Mouse (Mus musculus): ENCODE measurements around the gene Slc1a3. TPM values are rescaled to one million over a fixed set of nuclear protein-coding genes. Genes with fewer than 3 reads are reported as not detected.

Slc1a3 gene
- polyA plus RNA-seq, 1 experiment: 101 TPM

GRCm38 (mm10) chr15:8655251-8655650 is 55.3 kb downstream of the Slc1a3 start:
- TF ChIP-seq CTCF (IDR thresholded peaks at IDR 0.05; ENCODE audit: borderline replicate concordance, extremely low read depth, insufficient read depth, insufficient read length) (no peak), POLR2A (IDR thresholded peaks at IDR 0.05; ENCODE audit: borderline replicate concordance, extremely low read depth, insufficient read depth, insufficient read length, poor library complexity, severe bottlenecking) (no peak)
- DNase-seq (ENCODE audit: low read depth): no peak

DNA sequence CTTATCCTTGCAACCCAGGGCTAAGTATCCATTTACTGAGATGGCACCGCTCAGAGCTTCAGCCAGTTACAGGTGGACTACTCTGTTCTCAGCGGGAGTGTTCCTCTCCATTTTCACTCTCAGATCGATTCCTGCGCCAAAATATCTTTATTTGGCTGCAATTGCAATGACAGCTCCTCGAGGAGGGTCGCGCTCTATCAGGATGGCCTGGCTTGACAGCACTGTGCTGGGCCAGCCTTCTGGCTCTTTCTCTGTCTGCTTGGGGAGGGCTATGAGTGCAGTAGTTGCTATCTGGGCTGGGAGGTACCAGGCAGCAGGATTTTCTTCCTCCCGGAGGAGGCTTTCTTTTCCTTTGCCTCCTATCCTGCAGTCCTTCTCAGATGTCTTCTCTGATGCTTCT is 57.9 kb downstream of the Slc1a3 start:
- TF ChIP-seq POLR2A (IDR thresholded peaks at IDR 0.05; ENCODE audit: borderline replicate concordance, extremely low read depth, insufficient read depth, insufficient read length, poor library complexity, severe bottlenecking) (no peak), CTCF (IDR thresholded peaks at IDR 0.05; ENCODE audit: borderline replicate concordance, extremely low read depth, insufficient read depth, insufficient read length) (no peak)
- DNase-seq (ENCODE audit: low read depth): no peak

DNA sequence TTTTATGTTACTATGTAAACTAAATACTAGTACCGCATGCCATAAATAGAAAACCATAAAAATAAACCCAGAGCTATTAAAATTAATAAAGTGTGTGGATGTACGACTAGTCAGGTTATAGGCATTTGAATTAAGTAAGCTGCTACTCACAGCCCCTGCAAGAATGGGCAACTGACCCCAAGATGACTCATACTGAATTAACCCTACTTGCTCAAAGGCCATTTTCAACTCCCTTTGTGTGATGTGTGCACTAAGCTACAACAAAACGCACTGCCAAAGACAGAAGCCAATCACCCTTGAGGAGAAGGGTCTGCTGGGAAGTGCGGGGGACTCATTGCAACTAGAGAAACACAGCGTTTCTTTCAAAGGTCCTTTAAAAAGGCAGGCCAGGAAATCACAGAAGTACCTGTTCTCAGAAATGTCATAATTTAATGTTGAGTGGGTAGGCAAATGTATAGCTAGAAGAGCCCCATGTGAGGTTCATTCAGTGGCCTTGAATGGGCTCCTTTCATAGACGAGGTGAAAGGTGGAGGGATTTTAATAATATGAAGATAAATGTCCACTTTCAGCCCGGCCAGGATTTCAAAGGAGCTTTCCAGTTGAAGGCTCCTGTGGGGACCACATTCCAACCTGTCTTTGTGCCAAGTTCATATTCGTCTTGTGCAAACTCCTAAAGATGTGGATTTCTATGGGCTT is 66.4 kb downstream of the Slc1a3 start:
- TF ChIP-seq CTCF (IDR thresholded peaks at IDR 0.05; ENCODE audit: borderline replicate concordance, extremely low read depth, insufficient read depth, insufficient read length): no peak
- no peak for TF ChIP-seq POLR2A (IDR thresholded peaks at IDR 0.05; ENCODE audit: borderline replicate concordance, extremely low read depth, insufficient read depth, insufficient read length, poor library complexity, severe bottlenecking)
- DNase-seq (ENCODE audit: low read depth): no peak

DNA sequence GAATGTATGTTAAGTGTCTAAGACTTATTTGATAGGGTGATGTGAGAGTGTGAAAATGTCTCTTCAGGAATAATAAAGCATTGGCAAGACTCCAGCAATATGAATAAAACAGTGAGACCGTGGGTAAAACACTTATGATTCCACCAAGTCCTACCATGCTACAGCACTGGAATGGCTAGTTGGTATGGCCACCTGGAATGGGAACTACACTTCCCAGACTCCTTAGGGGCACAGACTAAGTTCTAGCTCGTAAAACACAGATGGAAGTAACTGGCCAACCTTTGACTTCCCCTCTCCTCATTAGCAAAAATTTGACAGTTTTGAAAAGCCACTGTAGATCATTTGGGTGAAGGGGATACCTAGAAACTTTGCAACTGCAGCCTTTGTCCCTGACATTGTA is 70.7 kb downstream of the Slc1a3 start:
- no peak for DNase-seq (ENCODE audit: low read depth)
- TF ChIP-seq POLR2A (IDR thresholded peaks at IDR 0.05; ENCODE audit: borderline replicate concordance, extremely low read depth, insufficient read depth, insufficient read length, poor library complexity, severe bottlenecking) (no peak), CTCF (IDR thresholded peaks at IDR 0.05; ENCODE audit: borderline replicate concordance, extremely low read depth, insufficient read depth, insufficient read length) (no peak)

DNA sequence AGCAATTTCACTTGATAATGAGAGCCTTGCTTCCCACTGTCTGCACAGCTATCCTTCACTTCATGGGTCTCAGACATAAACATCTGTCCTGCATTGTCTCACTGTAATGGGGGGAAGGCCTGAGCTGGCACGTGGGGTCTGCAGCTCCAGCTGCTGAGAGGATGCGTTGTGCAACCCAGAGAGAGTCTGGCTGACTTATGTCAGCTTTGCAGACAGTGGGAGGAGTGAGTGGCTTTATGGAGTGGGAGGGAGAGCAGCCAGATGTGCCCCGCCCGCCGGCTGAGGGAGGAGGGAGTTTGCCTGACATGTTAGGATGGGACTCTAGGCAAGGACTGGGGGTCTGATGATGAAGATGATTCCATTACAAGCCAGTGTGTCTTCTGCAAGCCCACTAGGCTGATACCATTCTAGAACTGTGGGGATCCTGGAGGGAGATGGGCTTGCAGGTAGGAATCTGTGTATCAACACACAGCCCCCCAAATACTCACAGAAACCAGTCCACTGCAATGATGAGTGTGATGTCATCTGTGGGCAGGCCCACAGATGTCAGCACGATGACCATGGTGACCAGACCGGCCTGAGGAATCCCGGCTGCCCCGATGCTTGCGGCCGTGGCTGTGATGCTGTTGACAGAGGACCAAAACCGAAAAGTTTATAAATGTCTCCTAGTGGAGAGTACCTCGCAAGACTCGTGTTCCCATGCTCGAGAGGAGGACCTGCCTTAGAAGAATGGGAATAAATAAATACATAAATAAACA is 71.8 kb downstream of the Slc1a3 start:
- TF ChIP-seq CTCF (IDR thresholded peaks at IDR 0.05; ENCODE audit: borderline replicate concordance, extremely low read depth, insufficient read depth, insufficient read length): no peak
- no peak for TF ChIP-seq POLR2A (IDR thresholded peaks at IDR 0.05; ENCODE audit: borderline replicate concordance, extremely low read depth, insufficient read depth, insufficient read length, poor library complexity, severe bottlenecking)
- DNase-seq (ENCODE audit: low read depth): no peak

- TF ChIP-seq POLR2A (IDR thresholded peaks at IDR 0.05; ENCODE audit: borderline replicate concordance, extremely low read depth, insufficient read depth, insufficient read length, poor library complexity, severe bottlenecking) (no peak), CTCF (IDR thresholded peaks at IDR 0.05; ENCODE audit: borderline replicate concordance, extremely low read depth, insufficient read depth, insufficient read length) (no peak)
- no peak for DNase-seq (ENCODE audit: low read depth)
Observed at GRCm38 (mm10) chr15:8637283-8637682, 73.3 kb downstream of the Slc1a3 start.

- TF ChIP-seq CTCF (IDR thresholded peaks at IDR 0.05; ENCODE audit: borderline replicate concordance, extremely low read depth, insufficient read depth, insufficient read length) (no peak), POLR2A (IDR thresholded peaks at IDR 0.05; ENCODE audit: borderline replicate concordance, extremely low read depth, insufficient read depth, insufficient read length, poor library complexity, severe bottlenecking) (no peak)
- no peak for DNase-seq (ENCODE audit: low read depth)
Observed at GRCm38 (mm10) chr15:8635974-8636373, 74.6 kb downstream of the Slc1a3 start.

DNA sequence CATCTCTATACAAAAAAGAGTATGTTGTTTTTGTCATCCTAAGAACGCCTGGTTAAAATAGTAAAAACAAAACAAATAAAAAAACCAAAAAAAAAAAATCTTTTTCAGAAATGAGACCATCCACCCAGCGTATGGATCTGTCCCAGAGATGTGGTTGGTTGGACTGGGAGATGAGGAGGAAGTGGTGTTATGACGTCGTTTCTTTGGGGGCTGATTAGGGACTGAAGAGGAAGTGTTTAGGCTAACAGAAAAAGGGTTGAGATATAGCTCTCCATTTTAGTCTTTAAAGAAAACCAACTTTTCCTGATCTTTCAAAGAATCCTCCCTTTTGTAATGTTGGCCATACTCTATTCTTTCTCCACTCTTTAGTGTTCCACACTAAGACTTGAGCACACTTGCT is 75.8 kb downstream of the Slc1a3 start:
- DNase-seq (ENCODE audit: low read depth): no peak
- TF ChIP-seq POLR2A (IDR thresholded peaks at IDR 0.05; ENCODE audit: borderline replicate concordance, extremely low read depth, insufficient read depth, insufficient read length, poor library complexity, severe bottlenecking) (no peak), CTCF (IDR thresholded peaks at IDR 0.05; ENCODE audit: borderline replicate concordance, extremely low read depth, insufficient read depth, insufficient read length) (no peak)

GRCm38 (mm10) chr15:8634355-8634754 is 76.2 kb downstream of the Slc1a3 start:
- peak; percentile 75 for DNase-seq (ENCODE audit: low read depth)
- TF ChIP-seq POLR2A (IDR thresholded peaks at IDR 0.05; ENCODE audit: borderline replicate concordance, extremely low read depth, insufficient read depth, insufficient read length, poor library complexity, severe bottlenecking) (no peak), CTCF (IDR thresholded peaks at IDR 0.05; ENCODE audit: borderline replicate concordance, extremely low read depth, insufficient read depth, insufficient read length) (no peak)

- peak; percentile 78 for DNase-seq (ENCODE audit: low read depth)
- TF ChIP-seq POLR2A (IDR thresholded peaks at IDR 0.05; ENCODE audit: borderline replicate concordance, extremely low read depth, insufficient read depth, insufficient read length, poor library complexity, severe bottlenecking) (no peak), CTCF (IDR thresholded peaks at IDR 0.05; ENCODE audit: borderline replicate concordance, extremely low read depth, insufficient read depth, insufficient read length) (peak; percentile 69; the same call in 1 of the 2 replicates)
Observed at GRCm38 (mm10) chr15:8633375-8633774, 77.2 kb downstream of the Slc1a3 start.

DNA sequence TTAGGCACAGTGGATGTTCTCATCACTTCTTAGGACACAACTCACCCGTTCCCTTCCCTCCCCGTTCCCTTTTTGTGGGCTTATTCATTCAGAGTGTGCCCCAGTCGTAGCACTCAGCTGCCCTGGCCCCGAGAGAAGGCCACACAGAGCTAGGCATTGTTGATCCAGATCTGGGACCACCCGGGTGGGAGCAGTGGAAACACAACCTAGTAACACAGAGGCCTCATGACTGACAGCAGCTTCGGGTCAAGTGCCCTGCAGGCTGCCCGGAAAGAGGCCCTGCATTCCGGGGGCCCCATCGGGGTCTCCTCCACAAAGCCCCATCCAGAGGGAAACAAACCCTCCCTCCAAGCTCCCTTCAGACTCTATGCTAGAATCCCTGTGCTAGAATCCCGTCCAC is 78.2 kb downstream of the Slc1a3 start:
- no peak for TF ChIP-seq POLR2A (IDR thresholded peaks at IDR 0.05; ENCODE audit: borderline replicate concordance, extremely low read depth, insufficient read depth, insufficient read length, poor library complexity, severe bottlenecking)
- no peak for TF ChIP-seq CTCF (IDR thresholded peaks at IDR 0.05; ENCODE audit: borderline replicate concordance, extremely low read depth, insufficient read depth, insufficient read length)
- peak; percentile 80 for DNase-seq (ENCODE audit: low read depth)

Measured in brain, embryonic 14.5 days (tissue).